Mouse (Mus musculus): ENCODE data around the gene Rps26.

Gene Rps26

DNA sequence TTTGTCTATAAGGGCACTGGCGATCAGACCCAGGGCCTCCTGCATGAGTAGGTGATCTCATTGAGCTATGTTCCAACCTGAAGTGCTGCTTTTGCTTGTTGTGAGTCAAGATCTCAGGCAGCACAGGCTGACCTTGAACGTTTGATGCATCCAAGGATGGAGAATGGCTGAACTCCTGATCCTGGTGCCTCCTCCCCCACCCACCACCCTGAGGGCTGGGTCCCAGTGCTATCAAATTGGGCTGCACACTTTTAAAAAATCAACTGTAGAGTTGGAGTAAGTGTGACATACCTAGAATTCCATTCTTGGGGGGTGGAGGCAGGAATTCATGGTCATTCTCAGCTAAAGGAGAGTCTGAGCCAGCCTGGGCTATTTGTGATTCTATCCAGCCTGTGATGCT lies 20.1 kb downstream of the Rps26 start:
- no peak for DNase-seq (ENCODE audit: low spot score in 2 of 2)

DNA sequence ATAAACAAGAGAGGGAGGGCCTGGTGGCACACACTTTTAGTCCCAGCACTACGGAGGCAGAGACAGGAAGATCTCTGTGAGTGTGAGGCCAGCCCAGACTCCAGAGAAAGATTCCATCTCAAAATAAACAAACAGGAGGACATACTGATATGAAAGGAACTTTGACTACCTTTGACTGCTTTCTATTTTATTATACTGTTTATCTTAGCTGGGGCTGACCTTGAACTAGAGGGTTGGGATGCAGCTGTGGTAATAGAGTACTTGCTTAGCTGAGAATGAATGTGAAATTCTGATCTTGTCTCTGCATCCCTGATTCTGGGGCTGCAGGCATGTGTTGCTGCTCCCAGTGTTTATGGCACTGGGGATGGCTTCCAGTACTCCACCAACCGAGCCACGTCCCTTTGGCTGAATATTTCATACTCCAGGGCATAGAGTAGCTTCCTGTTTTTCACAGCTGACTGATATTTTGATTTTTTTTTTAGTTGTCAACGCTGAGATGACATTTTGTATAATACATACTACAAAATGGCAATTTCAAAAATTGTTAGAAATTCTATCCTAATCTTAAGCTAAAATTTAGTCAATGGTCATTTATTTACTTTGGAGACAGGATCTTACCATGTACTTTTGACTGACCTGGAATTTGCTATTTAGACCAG lies 23.9 kb downstream of the Rps26 start:
- no peak for DNase-seq (ENCODE audit: low spot score in 2 of 2)

DNA sequence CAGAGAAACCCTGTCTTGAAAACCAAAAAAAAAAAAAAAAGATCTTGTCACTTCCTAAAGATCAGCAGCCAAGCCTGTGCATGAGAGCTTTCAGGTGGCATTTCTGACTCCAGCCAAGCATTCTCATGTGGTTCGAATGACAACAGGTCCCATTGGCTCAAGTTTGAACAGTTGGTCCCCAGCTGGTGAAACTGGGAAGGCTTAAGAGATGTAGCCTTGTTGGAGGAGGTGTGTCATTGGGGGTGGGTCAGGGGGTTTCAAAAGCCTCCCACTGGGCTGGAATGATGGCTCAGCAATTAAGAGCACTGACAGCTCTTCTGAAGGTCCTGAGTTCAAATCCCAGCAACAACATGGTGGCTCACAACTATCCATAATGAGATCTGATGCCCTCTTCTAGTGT lies 25.0 kb downstream of the Rps26 start:
- DNase-seq (ENCODE audit: low spot score in 2 of 2) = no peak

GRCm38 (mm10) chr10:128598476-128598875 lies 28.1 kb downstream of the Rps26 start:
- DNase-seq (ENCODE audit: low spot score in 2 of 2) = no peak

- DNase-seq (ENCODE audit: low spot score in 2 of 2) = no peak
Measured at GRCm38 (mm10) chr10:128592797-128593196, 33.8 kb downstream of the Rps26 start.

GRCm38 (mm10) chr10:128591436-128591835 lies 35.1 kb downstream of the Rps26 start:
- no peak for DNase-seq (ENCODE audit: low spot score in 2 of 2)

- DNase-seq (ENCODE audit: low spot score in 2 of 2) = peak in 1 of 2 experiments; percentile 41
Measured at GRCm38 (mm10) chr10:128590193-128590690, 36.3 kb downstream of the Rps26 start.

- peak; percentile 58 to 67 for DNase-seq (ENCODE audit: low spot score in 2 of 2)
Measured at GRCm38 (mm10) chr10:128589464-128590192, 36.9 kb downstream of the Rps26 start, which contains the start of gene Erbb3. Gene Erbb3 (minus strand): TSS chr10:128589652.

- DNase-seq (ENCODE audit: low spot score in 2 of 2) = no peak
Measured at GRCm38 (mm10) chr10:128588775-128589463, 37.6 kb downstream of the Rps26 start.

- DNase-seq (ENCODE audit: low spot score in 2 of 2) = no peak
Measured at GRCm38 (mm10) chr10:128588136-128588535, 38.4 kb downstream of the Rps26 start.

DNA sequence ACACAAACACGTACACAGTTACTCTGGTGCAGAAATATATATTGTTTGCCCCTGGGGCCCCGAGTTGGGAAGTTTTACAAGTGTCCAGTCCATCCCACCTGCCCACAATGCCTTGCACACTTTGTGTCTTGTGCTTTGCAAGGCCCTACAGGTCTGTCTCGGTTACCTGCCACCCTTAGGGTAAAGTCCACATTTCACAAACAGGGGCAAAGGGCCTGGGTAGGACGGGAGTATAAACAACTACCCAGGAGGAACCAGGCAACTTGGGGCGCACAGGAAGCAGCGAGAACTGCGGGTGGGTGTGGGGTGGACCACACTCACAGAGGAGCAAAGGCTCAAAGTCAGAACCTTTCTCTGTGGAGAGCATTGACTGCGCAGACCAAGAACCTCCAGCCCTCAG lies 38.9 kb downstream of the Rps26 start:
- DNase-seq (ENCODE audit: low spot score in 2 of 2) = no peak

GRCm38 (mm10) chr10:128587120-128587519 lies 39.4 kb downstream of the Rps26 start:
- DNase-seq (ENCODE audit: low spot score in 2 of 2) = no peak

- DNase-seq (ENCODE audit: low spot score in 2 of 2) = no peak
Measured at GRCm38 (mm10) chr10:128586546-128586945, 40.0 kb downstream of the Rps26 start.

GRCm38 (mm10) chr10:128584386-128584785 lies 42.2 kb downstream of the Rps26 start:
- DNase-seq (ENCODE audit: low spot score in 2 of 2) = peak in 1 of 2 experiments; percentile 32

DNA sequence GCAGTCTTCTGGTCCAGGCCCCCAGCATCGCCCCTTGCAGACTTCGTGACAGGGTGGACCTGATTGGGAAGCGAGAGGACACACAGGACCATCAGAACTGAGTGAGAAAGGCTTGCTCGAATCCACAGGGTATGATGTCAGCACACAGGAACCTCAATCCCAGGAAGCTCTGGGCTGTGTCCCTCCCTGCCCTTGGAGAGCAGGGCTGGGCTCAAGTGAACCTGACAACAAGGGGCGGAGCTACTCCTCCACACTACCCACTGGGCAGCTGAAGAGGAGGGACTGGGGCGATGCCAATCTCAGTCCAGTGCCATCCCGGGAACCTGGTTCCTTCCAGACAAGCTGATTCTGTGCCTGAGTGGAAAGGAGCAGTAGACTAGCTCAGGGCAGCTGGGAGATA lies 42.9 kb downstream of the Rps26 start:
- DNase-seq (ENCODE audit: low spot score in 2 of 2) = peak in 1 of 2 experiments; percentile 43

DNA sequence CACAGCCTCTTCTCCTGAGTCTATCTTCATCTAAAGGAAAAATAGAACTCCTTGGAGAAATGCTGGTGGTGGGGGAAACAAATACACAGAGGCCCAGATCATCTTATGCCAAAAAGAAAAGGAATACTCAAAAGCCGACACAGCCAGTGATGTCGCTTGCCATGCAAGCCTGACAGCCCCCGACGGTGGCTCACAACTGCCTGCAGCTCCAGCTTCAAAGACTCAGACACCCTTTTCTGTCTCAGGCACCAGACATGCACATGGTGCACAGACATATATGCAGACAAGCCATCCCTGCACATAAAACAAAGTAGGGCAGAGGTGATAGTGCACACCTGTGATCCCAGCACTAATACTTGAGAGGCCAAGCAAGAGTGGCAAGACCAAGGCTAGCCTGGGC lies 46.8 kb downstream of the Rps26 start:
- DNase-seq (ENCODE audit: low spot score in 2 of 2) = no peak

DNA sequence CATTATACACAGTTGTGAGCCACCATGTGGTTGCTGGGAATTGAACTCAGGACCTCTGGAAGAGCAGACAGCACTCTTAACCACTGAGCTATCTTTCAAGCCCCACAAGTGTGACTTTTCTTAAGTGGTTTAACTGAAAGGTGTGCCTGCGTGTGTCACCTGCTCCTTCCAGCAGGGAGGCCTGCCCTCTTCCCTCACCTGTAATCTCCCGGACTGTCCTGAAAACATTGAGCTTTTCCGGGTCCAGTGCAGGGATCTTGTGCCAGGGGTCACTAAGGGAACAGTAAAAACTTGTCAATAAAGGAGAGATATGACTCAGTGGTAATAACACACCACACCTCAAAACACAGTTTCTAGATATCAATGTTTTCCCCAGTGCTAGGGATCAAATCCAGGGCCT lies 47.2 kb downstream of the Rps26 start:
- no peak for DNase-seq (ENCODE audit: low spot score in 2 of 2)

DNA sequence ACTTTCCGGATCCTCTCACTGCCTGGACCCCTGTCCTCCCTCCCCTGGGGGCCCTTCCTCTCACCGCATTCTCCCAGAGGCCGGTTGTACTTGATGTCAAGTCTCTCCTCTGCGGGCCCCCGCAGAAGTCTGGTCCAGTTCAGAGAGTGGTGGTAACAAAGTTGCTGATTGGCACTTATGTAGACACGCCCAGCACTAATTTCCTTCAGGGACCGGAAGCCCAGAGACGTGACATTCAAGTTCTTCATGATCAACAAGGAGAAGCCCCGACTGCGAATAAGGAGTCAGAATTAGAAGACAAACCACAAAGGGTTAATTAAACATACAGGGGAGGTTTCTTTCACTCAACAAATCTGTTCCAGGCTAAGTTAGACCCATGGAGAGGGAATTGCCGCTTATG lies 48.2 kb downstream of the Rps26 start:
- no peak for DNase-seq (ENCODE audit: low spot score in 2 of 2)

DNA sequence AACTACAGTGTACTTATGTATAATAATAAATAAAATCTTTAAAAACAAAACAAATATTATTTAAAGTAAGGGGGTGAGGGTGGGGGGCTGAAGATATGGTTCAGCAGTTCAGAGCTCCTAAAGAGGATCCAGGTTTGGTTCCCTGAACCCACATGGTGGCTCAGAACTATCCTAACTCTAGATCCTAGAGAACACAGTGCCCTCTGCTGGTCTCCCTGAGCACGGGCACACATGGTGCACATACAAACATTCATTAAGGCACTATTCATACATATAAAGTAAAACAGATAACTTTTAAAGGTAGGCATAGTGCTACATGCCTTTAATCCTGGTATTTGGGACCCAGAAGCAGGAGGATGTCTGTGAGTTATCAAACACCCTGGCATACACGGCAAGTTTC lies 51.5 kb downstream of the Rps26 start:
- DNase-seq (ENCODE audit: low spot score in 2 of 2) = no peak

All from urinary bladder, postnatal 4 days (tissue).